Mouse (Mus musculus): ENCODE results near the gene Galnt9.

- no peak for TF ChIP-seq CTCF (IDR thresholded peaks at IDR 0.05; ENCODE audit: extremely low read depth, insufficient read depth, insufficient read length, insufficient replicate concordance)
- no peak for TF ChIP-seq POLR2A (IDR thresholded peaks at IDR 0.05; ENCODE audit: low read depth, low read length)
Measured at GRCm38 (mm10) chr5:110574888-110575287, 30.7 kb downstream of the Galnt9 start.

Data from spleen, adult 2 months (tissue).